Mouse (Mus musculus): Measurements from ENCODE around the gene Snd1. TPM values are rescaled to one million over a fixed set of nuclear protein-coding genes. Genes with fewer than 3 reads are reported as not detected.

Snd1 gene
- total RNA-seq (2018; cell fraction: chromatin; rRNA removed) = 100 to 1,000 TPM; 186 to 471 (median 257) TPM
- 10 to 100 TPM; 58.8 to 99.6 (median 80.6) TPM for total RNA-seq (2018; cell fraction: cytosol; rRNA removed)
- total RNA-seq (2018; cell fraction: nucleus; rRNA removed) = 100 to 1,000 TPM in 24 of 26 experiments, 10 to 100 TPM in 2; 98.9 to 248 (median 144) TPM
- polyA plus RNA-seq (2018) = 64.8 to 85.3 TPM (median 73.9 TPM) in 3 replicates

DNA sequence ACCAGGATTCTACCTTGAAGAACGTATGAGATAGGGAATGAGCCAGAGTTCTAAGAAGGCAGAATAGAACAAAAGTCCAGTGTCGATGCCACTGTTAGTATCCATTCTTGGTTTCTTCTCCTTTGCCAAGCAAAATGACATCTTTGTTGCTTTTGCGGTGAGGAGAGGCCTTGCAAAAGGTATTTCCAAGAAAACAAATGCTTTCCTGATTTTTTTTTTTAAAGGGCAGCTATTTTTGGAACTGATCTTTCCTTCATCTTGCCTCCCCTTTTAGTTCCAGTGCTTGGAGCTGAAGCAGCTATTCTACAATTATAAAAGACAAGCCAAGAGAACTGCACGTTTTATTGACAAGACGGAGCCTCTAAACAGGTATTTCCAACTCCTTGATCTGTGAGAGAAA is at the start of gene Snd1:
Gene Snd1 (plus strand): TSS at position 301 of the 400 bp plus-strand sequence.
- H3K36me3 ChIP-seq (ENCODE audit: inconsistent target) = no peaks in the 10 kb centered on the region
- no peak within 1 kb of the TSS for H3K27ac ChIP-seq
- 96% methylated on average over 5 of the region's 5 CpGs for WGBS (ENCODE audit: missing documents)
- no peak within 1 kb of the TSS for H3K4me3 ChIP-seq (ENCODE audit: inconsistent target)
- no peaks in the 10 kb centered on the region for H3K79me2 ChIP-seq (ENCODE audit: inconsistent target)

DNA sequence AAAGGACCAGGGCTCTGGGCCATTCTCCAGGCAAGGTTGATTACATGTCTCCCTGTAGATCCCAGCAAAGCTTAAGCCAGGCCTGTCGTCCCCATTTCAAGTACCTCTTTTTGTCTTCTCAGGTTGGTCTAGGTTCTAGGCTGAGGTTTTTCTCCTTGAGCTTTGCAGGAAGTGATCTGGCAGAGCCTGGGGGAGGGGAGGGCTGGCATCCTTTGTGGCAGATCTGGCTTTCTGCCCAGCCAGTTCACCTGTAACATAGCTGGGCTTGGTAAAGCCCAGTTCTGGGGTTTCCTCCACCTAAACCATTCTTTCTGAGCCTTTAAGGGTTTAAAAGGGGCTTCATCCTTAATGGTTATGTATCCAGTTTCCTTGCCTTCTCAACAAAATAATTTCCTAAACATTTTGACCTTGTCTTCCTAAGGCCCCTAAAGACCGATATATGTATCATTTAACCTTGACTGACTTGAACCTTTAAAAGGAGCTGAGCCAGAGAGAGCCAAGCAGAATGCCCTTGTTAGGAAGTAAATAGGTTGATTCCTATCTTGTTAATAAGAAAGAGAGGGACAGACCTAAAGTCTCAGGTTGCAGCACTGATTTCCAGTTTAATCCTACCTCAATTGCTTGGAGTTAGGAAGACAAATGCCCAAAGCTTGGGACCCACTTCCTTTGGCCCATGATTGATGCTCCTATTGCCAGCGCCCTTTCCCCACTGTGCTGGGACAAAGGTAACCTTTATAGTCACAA is 47.7 kb upstream of the Snd1 start, which contains the start of gene Fscn3:
Gene Fscn3 (plus strand): TSS at position 694 of the 744 bp plus-strand sequence.
- H3K27ac ChIP-seq = no peak within 1 kb of the TSS
- no peak within 1 kb of the TSS for H3K4me3 ChIP-seq (ENCODE audit: inconsistent target)
- 74% methylated on average over 3 of the region's 3 CpGs for WGBS (ENCODE audit: missing documents)
- H3K36me3 ChIP-seq (ENCODE audit: inconsistent target) = peaks cover 11% of the 10 kb centered on the region; the same call in 1 of the 2 replicates
- H3K79me2 ChIP-seq (ENCODE audit: inconsistent target) = peaks cover 15% of the 10 kb centered on the region

DNA sequence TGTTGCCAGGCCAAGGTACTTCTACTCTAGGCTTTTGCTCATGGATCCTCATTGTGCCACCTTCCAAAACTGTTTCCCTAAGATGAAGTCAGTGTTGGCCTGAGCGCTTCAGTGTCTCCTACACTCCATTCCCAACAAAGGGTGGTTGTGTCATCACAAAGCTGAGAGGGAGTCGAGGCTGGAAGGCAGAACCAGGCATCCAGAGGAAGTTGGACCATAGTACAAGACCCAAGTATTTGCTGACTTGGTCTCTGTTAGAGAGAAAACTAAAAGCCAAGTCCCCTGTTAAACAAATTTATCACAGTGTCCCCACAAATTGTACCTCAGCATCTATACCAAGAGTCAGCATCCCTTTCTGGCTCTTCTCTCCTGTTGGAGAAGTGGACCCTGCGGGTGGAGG is 46.6 kb upstream of the Snd1 start, which contains the start of gene Gcc1:
Gene Gcc1 (minus strand): TSS at position 101 of the 400 bp plus-strand sequence.
- 94% methylated on average over 3 of the region's 3 CpGs for WGBS (ENCODE audit: missing documents)
- Histone ChIP-seq H3K4me3 (ENCODE audit: inconsistent target) (no peak within 1 kb of the TSS), H3K36me3 (ENCODE audit: inconsistent target) (peaks cover 11% of the 10 kb centered on the region; the same call in 1 of the 2 replicates), H3K79me2 (ENCODE audit: inconsistent target) (peaks cover 15% of the 10 kb centered on the region), H3K27ac (no peak within 1 kb of the TSS)

DNA sequence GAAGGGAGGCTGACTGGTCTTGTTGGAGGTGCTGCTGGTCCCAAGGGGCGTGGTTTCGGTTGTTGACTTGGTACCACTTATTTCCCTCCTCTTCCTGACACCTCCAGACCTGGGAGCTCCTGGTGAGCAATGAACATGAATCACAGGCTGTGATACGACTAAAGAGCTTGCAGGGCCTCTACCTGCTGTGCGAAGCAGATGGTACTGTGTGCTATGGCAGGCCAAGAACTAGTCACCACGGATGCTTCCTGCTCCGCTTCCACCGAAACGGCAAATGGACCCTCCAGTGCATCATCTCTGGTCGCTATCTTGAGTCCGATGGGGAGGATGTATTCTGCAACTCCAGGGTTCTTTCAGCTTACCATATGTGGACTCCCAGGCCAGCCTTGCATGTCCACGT is 45.1 kb upstream of the Snd1 start:
- no peak overlapping the region for H3K27ac ChIP-seq
- WGBS (ENCODE audit: missing documents) = 92% methylated on average over 11 of the region's 11 CpGs
- peaks cover 11% of the 10 kb centered on the region; the same call in 1 of the 2 replicates for H3K36me3 ChIP-seq (ENCODE audit: inconsistent target)
- peaks cover 3% of the 10 kb centered on the region; the same call in 1 of the 2 replicates for H3K79me2 ChIP-seq (ENCODE audit: inconsistent target)
- no peak overlapping the region for H3K4me3 ChIP-seq (ENCODE audit: inconsistent target)

DNA sequence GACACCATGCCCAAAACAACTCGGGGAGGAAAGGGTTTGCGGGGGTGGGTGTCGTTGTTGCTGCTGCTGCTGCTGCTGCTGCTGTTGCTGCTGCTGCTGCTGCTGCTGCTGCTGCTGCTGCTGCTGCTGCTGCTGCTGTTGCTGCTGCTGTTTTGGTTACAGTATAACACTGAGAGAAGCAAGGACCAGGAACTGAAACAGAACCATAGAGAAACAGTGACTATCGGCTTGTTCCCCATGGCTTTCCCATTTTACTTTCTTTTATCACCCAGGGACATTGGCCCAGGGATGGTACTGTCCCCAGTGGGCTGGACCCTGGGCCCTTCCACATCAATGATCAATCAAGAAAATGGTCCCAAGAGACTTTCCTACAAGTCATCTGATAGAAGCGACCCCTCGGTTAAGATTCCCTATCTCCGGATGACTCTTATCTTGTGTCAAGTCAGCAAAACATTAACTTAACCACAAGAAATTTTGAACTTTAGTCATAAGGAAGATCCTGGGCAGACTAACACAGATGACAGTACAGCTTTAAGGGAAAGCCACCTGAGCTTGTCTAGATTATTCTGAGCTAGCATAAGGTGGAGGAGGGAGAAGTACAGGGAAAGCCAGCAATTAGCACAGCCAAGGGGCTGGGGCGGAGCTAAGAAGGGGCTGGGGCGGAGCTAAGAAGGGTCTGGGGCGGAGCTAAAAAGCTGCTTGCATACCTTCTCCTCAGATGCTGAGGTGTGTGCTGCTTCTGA is 44.0 kb upstream of the Snd1 start:
- Histone ChIP-seq H3K36me3 (ENCODE audit: inconsistent target) (peaks cover 11% of the 10 kb centered on the region; the same call in 1 of the 2 replicates), H3K79me2 (ENCODE audit: inconsistent target) (no peaks in the 10 kb centered on the region), H3K27ac (no peak overlapping the region), H3K4me3 (ENCODE audit: inconsistent target) (no peak overlapping the region)
- 75% methylated on average over 10 of the region's 10 CpGs for WGBS (ENCODE audit: missing documents)

DNA sequence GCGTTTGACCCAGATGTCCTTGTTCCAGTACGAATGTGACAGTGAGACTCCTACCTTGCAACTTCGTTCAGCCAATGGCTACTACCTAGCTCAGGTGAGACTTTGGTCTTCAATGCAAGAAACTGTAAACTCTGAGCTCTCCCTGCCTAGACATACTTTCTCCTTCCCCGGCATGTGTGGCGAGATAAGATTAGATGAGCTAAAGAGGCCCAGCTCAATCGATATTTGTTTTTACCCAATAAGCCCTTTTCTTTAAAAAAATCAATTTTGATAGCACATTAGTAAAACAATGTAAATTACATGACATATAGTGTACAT is 43.4 kb upstream of the Snd1 start:
- H3K36me3 ChIP-seq (ENCODE audit: inconsistent target) = peaks cover 7% of the 10 kb centered on the region; the same call in 1 of the 2 replicates
- H3K79me2 ChIP-seq (ENCODE audit: inconsistent target) = no peaks in the 10 kb centered on the region
- 94% methylated on average over 6 of the region's 6 CpGs for WGBS (ENCODE audit: missing documents)
- H3K27ac ChIP-seq = no peak overlapping the region
- H3K4me3 ChIP-seq (ENCODE audit: inconsistent target) = no peak overlapping the region

DNA sequence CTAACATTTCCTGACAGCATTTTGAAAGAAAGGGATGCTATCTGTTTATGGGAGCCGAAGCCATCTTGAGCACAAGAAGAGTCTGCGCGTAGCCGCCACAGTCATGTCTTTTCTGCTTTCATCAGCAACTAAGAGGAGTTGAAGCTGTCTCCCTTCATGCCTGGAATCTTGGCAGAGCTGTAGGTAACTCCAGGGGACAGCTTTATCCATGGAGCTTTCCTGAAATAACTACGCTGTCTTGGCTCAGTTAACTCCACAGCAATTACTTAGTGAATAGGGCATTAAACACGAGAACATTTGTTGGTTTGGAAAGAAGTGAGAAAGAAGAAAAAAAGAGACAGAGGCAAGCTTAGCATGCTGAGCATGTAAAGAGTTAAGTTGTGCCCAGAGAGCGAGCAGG is 27.0 kb upstream of the Snd1 start:
- no peak overlapping the region for H3K4me3 ChIP-seq (ENCODE audit: inconsistent target)
- H3K79me2 ChIP-seq (ENCODE audit: inconsistent target) = no peaks in the 10 kb centered on the region
- 90% methylated on average over 7 of the region's 7 CpGs for WGBS (ENCODE audit: missing documents)
- no peaks in the 10 kb centered on the region for H3K36me3 ChIP-seq (ENCODE audit: inconsistent target)
- no peak overlapping the region for H3K27ac ChIP-seq

DNA sequence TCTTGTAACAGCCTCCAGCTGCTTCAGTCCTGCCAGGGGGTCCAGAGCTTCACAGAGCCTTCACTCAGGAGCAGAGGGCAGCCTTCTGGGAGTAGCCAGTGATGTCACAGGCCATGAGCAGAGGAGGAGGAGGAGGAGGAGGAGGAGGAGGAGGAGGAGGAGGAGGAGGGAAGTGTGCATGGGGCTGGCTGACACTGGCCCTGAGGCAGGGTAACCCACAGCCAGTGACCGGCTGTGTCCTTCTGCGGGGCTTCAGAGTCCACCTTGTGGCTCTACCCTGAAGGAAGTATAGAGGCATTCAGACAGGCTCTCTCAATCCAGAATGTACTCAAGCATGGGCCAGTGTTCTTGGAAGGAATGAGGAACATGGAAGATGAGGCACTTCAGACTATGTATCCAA is 25.7 kb upstream of the Snd1 start, which contains the start of gene Pax4:
Gene Pax4 (minus strand): TSS at position 101 of the 400 bp plus-strand sequence.
- WGBS (ENCODE audit: missing documents) = 92% methylated on average over 2 of the region's 2 CpGs
- Histone ChIP-seq H3K36me3 (ENCODE audit: inconsistent target) (no peaks in the 10 kb centered on the region), H3K79me2 (ENCODE audit: inconsistent target) (no peaks in the 10 kb centered on the region), H3K27ac (no peak within 1 kb of the TSS), H3K4me3 (ENCODE audit: inconsistent target) (no peak within 1 kb of the TSS)

DNA sequence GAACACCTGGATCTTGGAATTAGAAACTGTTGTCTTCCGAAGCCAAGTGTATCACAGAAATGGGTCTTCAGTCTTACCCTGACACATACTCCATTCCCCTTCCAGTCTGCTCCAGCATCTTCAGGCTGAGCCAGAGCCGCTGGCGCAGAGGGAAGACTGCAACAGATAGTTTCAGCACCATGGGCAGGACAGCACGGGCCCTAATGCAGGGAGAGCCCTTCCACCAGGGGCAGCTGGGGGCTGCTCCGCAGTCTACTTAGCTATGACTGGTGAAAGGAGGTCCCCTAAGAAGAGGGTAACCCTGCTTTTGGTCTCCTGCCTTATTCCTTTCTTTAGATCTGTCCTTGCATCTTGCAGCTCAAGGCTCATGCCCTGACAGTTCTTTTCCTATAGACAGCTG is 24.5 kb upstream of the Snd1 start:
- no peaks in the 10 kb centered on the region for H3K79me2 ChIP-seq (ENCODE audit: inconsistent target)
- WGBS (ENCODE audit: missing documents) = 20% methylated on average over 5 of the region's 5 CpGs
- H3K4me3 ChIP-seq (ENCODE audit: inconsistent target) = no peak overlapping the region
- no peak overlapping the region for H3K27ac ChIP-seq
- no peaks in the 10 kb centered on the region for H3K36me3 ChIP-seq (ENCODE audit: inconsistent target)

DNA sequence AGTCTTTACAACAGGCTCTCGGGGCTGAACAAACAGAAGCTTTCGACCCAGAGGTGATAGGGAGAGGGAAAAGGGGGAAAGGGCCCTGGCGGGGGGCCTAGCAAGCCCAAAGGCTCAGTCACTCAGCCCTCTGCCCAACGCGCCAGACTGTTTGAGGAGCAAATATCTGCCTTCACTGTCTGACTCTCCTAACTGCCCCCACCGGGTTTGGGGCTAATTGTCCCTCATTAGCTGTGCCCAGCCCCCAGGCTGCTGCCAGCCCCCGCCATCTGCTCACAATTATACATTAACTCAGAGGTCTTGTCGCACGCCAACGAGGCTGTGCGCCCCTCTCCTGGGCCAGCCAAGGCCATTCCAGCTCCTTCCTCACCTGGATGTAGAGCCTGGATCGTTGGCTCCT is 24.0 kb upstream of the Snd1 start:
- no peak overlapping the region for H3K4me3 ChIP-seq (ENCODE audit: inconsistent target)
- H3K36me3 ChIP-seq (ENCODE audit: inconsistent target) = no peaks in the 10 kb centered on the region
- 8% methylated on average over 12 of the region's 12 CpGs for WGBS (ENCODE audit: missing documents)
- no peaks in the 10 kb centered on the region for H3K79me2 ChIP-seq (ENCODE audit: inconsistent target)
- H3K27ac ChIP-seq = no peak overlapping the region

DNA sequence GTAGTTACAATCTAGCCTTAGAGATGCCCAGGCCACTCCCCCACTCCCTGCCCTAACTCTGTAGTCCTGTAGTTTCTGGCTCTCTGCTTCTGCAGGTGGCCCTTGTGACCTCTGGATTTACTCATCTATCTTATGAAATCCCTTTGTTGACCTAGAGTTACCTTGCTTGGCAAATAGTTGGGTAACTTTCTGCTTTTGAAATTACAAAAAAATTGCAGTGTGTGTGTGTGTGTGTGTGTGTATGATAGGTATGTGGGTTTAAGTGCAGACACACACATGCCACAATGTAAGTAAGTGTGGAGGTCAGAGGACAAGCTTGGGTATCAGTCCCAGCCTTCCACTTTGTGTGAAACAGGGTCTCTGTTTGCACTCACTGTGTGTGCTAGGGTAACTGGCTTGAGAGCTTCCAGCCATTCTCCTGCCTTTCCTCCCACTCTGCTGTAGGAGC is 15.7 kb upstream of the Snd1 start:
- Histone ChIP-seq H3K27ac (no peak overlapping the region), H3K4me3 (ENCODE audit: inconsistent target) (no peak overlapping the region), H3K36me3 (ENCODE audit: inconsistent target) (no peaks in the 10 kb centered on the region), H3K79me2 (ENCODE audit: inconsistent target) (no peaks in the 10 kb centered on the region)

DNA sequence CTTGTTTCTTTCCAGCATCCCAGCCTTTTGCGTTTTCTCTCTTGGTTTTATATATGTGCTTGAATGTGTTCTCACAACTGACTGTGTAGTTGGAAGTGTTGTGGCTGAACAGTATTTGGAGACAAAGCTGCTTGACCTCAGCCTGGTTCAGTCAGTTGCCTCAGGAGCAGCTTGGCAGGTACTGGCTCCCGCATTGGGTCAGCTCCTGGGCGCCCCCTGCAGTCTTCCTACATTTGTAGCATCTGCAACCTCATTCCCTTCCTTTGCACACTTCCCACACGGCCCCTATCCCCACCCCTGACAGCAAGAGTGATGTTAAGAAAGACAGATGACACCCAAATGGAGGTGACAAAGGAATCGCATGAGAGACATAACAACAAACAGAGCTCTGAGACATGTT is 14.4 kb upstream of the Snd1 start:
- WGBS (ENCODE audit: missing documents) = 13% methylated on average over 5 of the region's 5 CpGs
- Histone ChIP-seq H3K79me2 (ENCODE audit: inconsistent target) (no peaks in the 10 kb centered on the region), H3K4me3 (ENCODE audit: inconsistent target) (no peak overlapping the region), H3K27ac (no peak overlapping the region), H3K36me3 (ENCODE audit: inconsistent target) (no peaks in the 10 kb centered on the region)

DNA sequence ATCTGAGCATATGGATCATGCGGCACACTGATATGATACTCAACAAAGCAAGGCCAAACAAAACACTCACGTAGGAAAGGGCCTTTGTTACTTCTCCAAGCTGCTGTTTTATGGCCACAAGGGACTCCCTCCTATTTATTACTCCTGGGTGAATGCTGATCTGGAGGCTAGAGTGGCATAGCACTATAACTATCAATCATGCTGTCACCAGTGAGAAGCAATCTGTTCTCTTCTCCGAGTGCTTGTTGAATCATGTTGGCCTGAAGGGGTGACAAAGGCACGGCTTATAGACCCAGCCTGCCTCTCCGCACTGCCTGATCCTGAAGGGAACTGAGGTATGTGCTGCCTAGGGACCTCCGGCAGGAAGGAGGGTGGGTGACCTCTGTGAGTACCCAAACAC is 10.3 kb upstream of the Snd1 start:
- H3K27ac ChIP-seq = no peak overlapping the region
- H3K36me3 ChIP-seq (ENCODE audit: inconsistent target) = no peaks in the 10 kb centered on the region
- WGBS (ENCODE audit: missing documents) = 96% methylated on average over 6 of the region's 6 CpGs
- no peak overlapping the region for H3K4me3 ChIP-seq (ENCODE audit: inconsistent target)
- no peaks in the 10 kb centered on the region for H3K79me2 ChIP-seq (ENCODE audit: inconsistent target)

DNA sequence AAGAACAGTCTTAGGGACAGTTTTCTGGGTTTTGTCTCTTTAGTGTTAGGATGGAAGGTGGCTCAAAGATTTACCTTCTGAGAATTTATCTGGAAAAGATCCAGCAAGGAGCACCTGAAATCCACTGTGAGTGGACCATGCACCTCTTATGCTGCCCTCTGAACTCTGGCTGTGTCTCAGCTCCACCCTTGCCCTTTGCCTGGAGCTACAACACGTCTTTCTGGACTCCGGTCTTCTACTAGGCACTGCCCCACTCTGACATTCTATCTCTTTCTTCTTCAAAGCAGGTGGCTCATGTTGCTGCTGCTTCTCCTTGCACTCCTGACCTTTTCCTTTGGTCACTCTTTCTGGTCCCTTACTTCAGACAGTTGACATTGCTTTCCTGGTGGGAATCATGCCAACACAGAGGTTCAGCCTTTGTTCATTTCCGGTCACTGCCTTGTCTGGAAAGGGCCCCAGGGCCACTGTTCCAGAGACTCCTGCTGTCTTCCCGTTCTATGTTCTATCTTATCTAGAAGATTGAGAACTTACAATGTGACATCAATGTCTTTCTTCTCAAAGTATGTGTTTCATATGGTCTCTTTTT is 4.8 kb upstream of the Snd1 start:
- WGBS (ENCODE audit: missing documents) = 84% methylated on average over 2 of the region's 4 CpGs
- no peak overlapping the region for H3K4me3 ChIP-seq (ENCODE audit: inconsistent target)
- no peaks in the 10 kb centered on the region for H3K36me3 ChIP-seq (ENCODE audit: inconsistent target)
- no peak overlapping the region for H3K27ac ChIP-seq
- H3K79me2 ChIP-seq (ENCODE audit: inconsistent target) = no peaks in the 10 kb centered on the region

Measured in macrophage (primary cell).